Comparison of ENCODE assay signal across 8 mouse cellular contexts in the genomic region with DNA sequence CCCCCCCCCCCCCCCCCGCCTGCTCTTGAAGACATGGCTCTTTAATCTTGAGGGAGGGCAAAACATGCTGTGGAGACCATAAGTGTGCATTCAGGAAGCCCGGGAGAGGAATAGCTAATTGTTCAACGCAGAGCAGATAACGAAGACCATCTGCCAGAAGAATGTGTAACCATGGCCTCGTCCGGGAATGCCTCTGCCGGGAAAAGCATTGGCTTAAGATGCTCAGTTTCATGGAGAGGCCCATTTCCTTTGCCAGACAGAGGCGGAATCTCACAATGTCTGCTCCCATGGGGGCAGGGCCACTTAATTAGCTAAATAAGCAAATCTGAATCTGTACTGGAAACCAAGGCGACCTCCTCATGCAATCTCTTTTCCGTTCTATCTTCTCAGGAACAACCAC. TPM values are rescaled to one million over a fixed set of nuclear protein-coding genes. Genes with fewer than 3 reads are reported as not detected.
DNase-seq lines count a peak whose midpoint lies in the region; ATAC-seq and TF ChIP-seq lines count a peak whose summit lies in the region.

No protein-coding gene starts in this region.

- H3K9ac ChIP-seq in embryonic facial prominence, embryonic 14.5 days (ENCODE audit: low read depth, low read length) = no peak overlapping the region
- H3K9ac ChIP-seq in hindbrain, embryonic 14.5 days = no peak overlapping the region

- peak; percentile 16 for DNase-seq in layer of hippocampus, adult 9-11 months
- no peak for DNase-seq in layer of hippocampus, adult 2 months (ENCODE audit: low spot score in 2 of 2)
- DNase-seq in embryonic facial prominence, embryonic 14.5 days (ENCODE audit: low spot score) = peak; percentile 86
- peak; percentile 38 for DNase-seq in hindbrain, embryonic 14.5 days (ENCODE audit: low spot score)
- DNase-seq in lung, postnatal 10 days = peak; percentile 45
- DNase-seq in left cerebral cortex, adult 8-10 months (ENCODE audit: low spot score in 2 of 2) = no peak
- no peak for DNase-seq in right cerebral cortex, adult 18-20 months
- no peak for DNase-seq in urinary bladder, postnatal 4 days (ENCODE audit: low spot score in 2 of 2)

- no peak overlapping the region for H3K4me3 ChIP-seq in layer of hippocampus, adult 2 months
- H3K4me3 ChIP-seq in embryonic facial prominence, embryonic 14.5 days (ENCODE audit: low read depth, low read length) = no peak overlapping the region
- no peak overlapping the region for H3K4me3 ChIP-seq in hindbrain, embryonic 14.5 days (replicated peaks; ENCODE audit: low read length)

- H3K27me3 ChIP-seq in embryonic facial prominence, embryonic 14.5 days (replicated peaks; ENCODE audit: control insufficient read depth, insufficient read depth, low read length) = no peaks in the 10 kb centered on the region
- no peaks in the 10 kb centered on the region for H3K27me3 ChIP-seq in hindbrain, embryonic 14.5 days (ENCODE audit: control insufficient read depth, insufficient read depth, low read length)

- TF ChIP-seq CTCF in layer of hippocampus, adult 2 months (conservative IDR thresholded peaks at IDR 0.05) = no peak

- H3K9me3 ChIP-seq in embryonic facial prominence, embryonic 14.5 days (ENCODE audit: control insufficient read depth, low read length) = no peaks in the 10 kb centered on the region
- H3K9me3 ChIP-seq in hindbrain, embryonic 14.5 days (ENCODE audit: control insufficient read depth, low read length) = no peaks in the 10 kb centered on the region

- WGBS in embryonic facial prominence, embryonic 14.5 days = 32% methylated on average over 9 of the region's 10 CpGs
- WGBS in hindbrain, embryonic 14.5 days = 27% methylated on average over 9 of the region's 10 CpGs

- no peak overlapping the region for H3K4me2 ChIP-seq in embryonic facial prominence, embryonic 14.5 days (ENCODE audit: low read depth, low read length)
- no peak overlapping the region for H3K4me2 ChIP-seq in hindbrain, embryonic 14.5 days (replicated peaks)

- no peak overlapping the region for H3K27ac ChIP-seq in layer of hippocampus, adult 2 months
- peak overlapping the region; percentile 39; the same call in 1 of the 2 replicates for H3K27ac ChIP-seq in embryonic facial prominence, embryonic 14.5 days (replicated peaks; ENCODE audit: low read depth, low read length)
- H3K27ac ChIP-seq in hindbrain, embryonic 14.5 days = no peak overlapping the region

- ATAC-seq in embryonic facial prominence, embryonic 14.5 days (ENCODE audit: low read depth) = peak; percentile 57
- ATAC-seq in hindbrain, embryonic 14.5 days (ENCODE audit: low FRiP score) = peak; percentile 51; the same call in 1 of the 2 replicates

- H3K36me3 ChIP-seq in embryonic facial prominence, embryonic 14.5 days (ENCODE audit: control insufficient read depth, insufficient read depth, low read length) = no peaks in the 10 kb centered on the region
- H3K36me3 ChIP-seq in hindbrain, embryonic 14.5 days (replicated peaks; ENCODE audit: control insufficient read depth, insufficient read depth) = no peaks in the 10 kb centered on the region

- H3K4me1 ChIP-seq in embryonic facial prominence, embryonic 14.5 days (ENCODE audit: control insufficient read depth, insufficient read depth, low read length) = 0 out of 2 replicates have a peak, but pooled peaks cover 4% of the 10 kb centered on the region
- peaks cover 5% of the 10 kb centered on the region; the same call in 1 of the 2 replicates for H3K4me1 ChIP-seq in hindbrain, embryonic 14.5 days (replicated peaks; ENCODE audit: control insufficient read depth, insufficient read depth, low read length)

RNA-seq across cellular contexts. Expression of a gene that starts 43.7 kb away (rescaled TPM):
- not detected for total RNA-seq in layer of hippocampus, adult 2 months (2021)
- 0.54 and 0.81 TPM in 2 replicates for polyA plus RNA-seq in embryonic facial prominence, embryonic 14.5 days (2014; fragmentation: Nextera tagmentation; extraction: Ambion mirVana)
- polyA plus RNA-seq in hindbrain, embryonic 14.5 days (2014; fragmentation: Nextera tagmentation; extraction: Ambion mirVana) = 0.72 TPM in 2 replicates
- under 1 TPM in 3 of 4 experiments, not detected in 1; 0.35 to 0.46 (median 0.36) TPM for total RNA-seq in left cerebral cortex, adult 8-10 months (2022)

Comparison
In these comparisons a context has a peak if more than half of its experiments do, and no peak if none do; other contexts are left out.
1. DNase-seq: peak in layer of hippocampus, adult 9-11 months (single experiment), embryonic facial prominence, embryonic 14.5 days (single experiment), hindbrain, embryonic 14.5 days (single experiment) and lung, postnatal 10 days (single experiment); none in layer of hippocampus, adult 2 months (0 of 2), left cerebral cortex, adult 8-10 months (0 of 2), right cerebral cortex, adult 18-20 months (single experiment) and urinary bladder, postnatal 4 days (0 of 2).